Mouse (Mus musculus) midbrain, embryonic 11.5 days (tissue): ENCODE data around the gene Pmpca. TPM values are rescaled to one million over a fixed set of nuclear protein-coding genes. Genes with fewer than 3 reads are reported as not detected.
"Not testable (repeated sequence)": the region's sequence is repeated elsewhere in the genome, so short reads cannot be mapped to it uniquely, and the experiment has no call there.

Experiments
- ATAC-seq: fragments of 200-750 bp; cut with Nextera tagmentation; 2 replicates; pipeline ENCODE4 v1.8.0; 2017; ENCODE audit warnings: moderate TSS enrichment, moderate library complexity; ENCODE audit not compliant: low FRiP score
- DNase-seq: peaks from one replicate; pipeline ENCODE4 v3.0.0; 2015; ENCODE audit warnings: low spot score; ENCODE audit errors: missing footprints
- H3K27ac ChIP-seq: fragments of 300-500 bp; sonication (generic); 2 replicates; pipeline ENCODE4 v1.5.1; 2014; ENCODE audit warnings: low read depth, low read length
- H3K27me3 ChIP-seq: fragments of 300-500 bp; sonication (generic); 2 replicates; pipeline ENCODE4 v1.6.1; 2014; ENCODE audit warnings: mild to moderate bottlenecking, low read length, moderate library complexity, mixed read lengths; ENCODE audit not compliant: control insufficient read depth, insufficient read depth
- H3K36me3 ChIP-seq: fragments of 300-500 bp; sonication (generic); 2 replicates; pipeline ENCODE4 v1.6.1; 2014; ENCODE audit warnings: mild to moderate bottlenecking, low read length, moderate library complexity, mixed read lengths; ENCODE audit not compliant: control insufficient read depth, insufficient read depth
- H3K4me1 ChIP-seq: fragments of 300-500 bp; sonication (generic); 2 replicates; pipeline ENCODE4 v1.6.1; 2014; ENCODE audit warnings: low read length; ENCODE audit not compliant: control insufficient read depth, insufficient read depth
- H3K4me2 ChIP-seq: fragments of 300-500 bp; sonication (generic); 2 replicates; pipeline ENCODE4 v1.6.1; 2014; ENCODE audit warnings: mild to moderate bottlenecking, moderate library complexity
- H3K4me3 ChIP-seq: fragments of 300-500 bp; sonication (generic); 2 replicates; pipeline ENCODE4 v1.5.1; 2014; ENCODE audit warnings: low read depth, low read length
- H3K9ac ChIP-seq: fragments of 300-500 bp; sonication (generic); 2 replicates; pipeline ENCODE4 v1.6.1; 2014; ENCODE audit warnings: low read length
- H3K9me3 ChIP-seq: fragments of 300-500 bp; sonication (generic); 2 replicates; pipeline ENCODE4 v1.6.1; 2016; ENCODE audit warnings: low read length; ENCODE audit not compliant: control insufficient read depth
- WGBS: fragments of 180-500 bp; shearing (Covaris S2); extraction: QIAGEN DNeasy Blood & Tissue Kit; methylation state at CpG from one replicate; pipeline ENCODE4 v1.1.7; 2014; 5-methylcytosine and 5-hydroxymethylcytosine counted together
- polyA plus RNA-seq: library from polyadenylated mRNA; unstranded; fragments of >200 nt; fragmentation: Nextera tagmentation; extraction: Ambion mirVana; gene quantifications from 2 replicates; pipeline ENCODE4 v1.2.1, GENCODE M21; 2014

Gene Pmpca
- polyA plus RNA-seq, 1 experiment from 2014 or later = 110 TPM

- Histone ChIP-seq H3K9ac (no peak overlapping the region), H3K36me3 (peaks cover 23% of the 10 kb centered on the region), H3K4me2 (no peak overlapping the region), H3K4me3 (no peak overlapping the region), H3K27ac (no peak overlapping the region), H3K27me3 (no peaks in the 10 kb centered on the region), H3K9me3 (no peaks in the 10 kb centered on the region), H3K4me1 (no peaks in the 10 kb centered on the region)
- no peak for ATAC-seq
- 95% methylated on average over 5 of the region's 5 CpGs for WGBS
- no peak for DNase-seq
Observed at GRCm38 (mm10) chr2:26363481-26363880, 25.7 kb upstream of the Pmpca start.

DNA sequence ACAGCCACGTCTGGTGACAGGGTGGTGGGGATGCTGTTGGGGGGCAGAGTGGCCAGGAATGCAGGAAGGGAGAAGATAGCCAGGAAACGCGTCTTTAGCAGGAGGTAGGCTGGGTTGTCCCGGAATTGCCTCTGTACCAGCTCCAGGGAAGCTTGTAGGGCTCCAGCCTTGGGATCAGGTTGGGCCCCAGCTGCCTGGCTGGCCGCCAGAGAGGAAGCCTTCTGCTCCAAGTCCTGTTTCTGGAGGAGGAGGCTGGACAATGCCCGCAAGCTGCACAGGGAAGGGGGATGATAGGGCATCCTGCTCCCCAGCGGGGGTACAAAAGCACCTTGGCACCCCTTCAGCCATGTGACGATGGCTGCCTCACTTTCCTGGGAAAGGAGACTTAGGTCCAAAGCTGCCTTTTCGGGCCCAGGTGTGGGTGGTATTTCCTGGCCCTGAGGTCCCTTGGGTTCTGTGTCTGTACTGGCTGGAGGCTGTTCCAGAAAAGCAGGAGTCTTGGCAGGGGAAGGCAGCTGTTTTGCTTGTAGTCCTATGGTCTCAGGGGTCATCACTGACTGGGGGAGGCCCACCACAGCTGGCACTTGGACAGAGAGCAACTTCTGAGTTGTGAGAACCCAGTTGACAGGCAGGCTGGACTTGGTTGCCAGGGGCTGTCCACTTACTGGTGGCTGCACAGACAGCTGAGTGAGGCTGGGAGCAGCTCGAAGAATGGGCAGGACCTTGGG, 24.2 kb upstream of the Pmpca start:
- H3K36me3 ChIP-seq = peaks cover 23% of the 10 kb centered on the region

DNA sequence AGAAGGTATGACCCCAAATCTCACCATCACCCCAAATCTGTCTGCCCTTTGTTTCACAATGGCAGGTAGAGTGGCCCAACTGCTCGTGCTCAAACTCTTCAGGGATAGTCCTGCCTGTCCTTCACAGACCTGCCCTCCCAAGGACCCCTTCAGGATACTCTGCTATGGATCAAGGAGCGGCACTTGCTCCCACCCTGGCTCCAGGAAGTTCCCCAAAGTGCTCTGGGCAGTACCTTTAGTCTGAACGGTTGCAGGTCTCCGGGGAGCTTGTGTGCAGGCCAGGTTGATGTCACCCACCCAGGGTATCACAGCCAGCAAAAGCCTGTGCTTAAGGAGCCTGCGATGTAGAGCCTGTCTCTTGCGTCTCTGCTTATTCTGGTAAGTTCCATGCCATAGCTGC, 21.2 kb upstream of the Pmpca start:
- DNase-seq (no peak), ATAC-seq (no peak)
- H3K36me3 ChIP-seq = peaks cover 26% of the 10 kb centered on the region
- no peaks in the 10 kb centered on the region for H3K9me3 ChIP-seq
- H3K4me3 ChIP-seq = no peak overlapping the region
- no peak overlapping the region for H3K4me2 ChIP-seq
- WGBS = 96% methylated on average over 6 of the region's 6 CpGs
- no peaks in the 10 kb centered on the region for H3K27me3 ChIP-seq
- no peak overlapping the region for H3K9ac ChIP-seq
- H3K27ac ChIP-seq = no peak overlapping the region
- H3K4me1 ChIP-seq = no peaks in the 10 kb centered on the region

More for the DNA sequence above, 24.2 kb upstream of the Pmpca start:
- 89% methylated on average over 10 of the region's 10 CpGs for WGBS
- Histone ChIP-seq H3K27ac (no peak overlapping the region), H3K4me1 (no peaks in the 10 kb centered on the region), H3K4me3 (no peak overlapping the region), H3K27me3 (no peaks in the 10 kb centered on the region), H3K9me3 (no peaks in the 10 kb centered on the region), H3K9ac (no peak overlapping the region), H3K4me2 (no peak overlapping the region)
- ATAC-seq (no peak), DNase-seq (no peak)

DNA sequence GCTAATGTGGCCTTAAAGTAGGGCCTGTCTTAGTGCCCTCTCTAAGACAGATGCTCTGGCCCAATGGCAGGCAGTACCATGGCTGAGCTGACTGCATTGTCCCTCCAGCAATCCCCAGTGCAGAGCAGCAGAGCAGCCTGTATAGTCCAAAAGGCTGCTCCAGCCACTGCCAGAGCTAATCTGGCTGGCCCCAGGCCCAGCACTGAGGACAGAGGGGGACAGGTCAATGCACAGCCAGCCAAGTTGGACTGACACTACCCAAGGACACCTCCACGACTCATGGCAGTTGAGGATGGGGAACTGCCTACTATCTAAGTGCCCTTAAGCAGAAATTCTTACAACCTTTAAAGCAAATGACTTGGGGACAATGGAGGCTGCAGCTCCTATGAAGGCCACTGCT, 20.6 kb upstream of the Pmpca start:
- peaks cover 29% of the 10 kb centered on the region for H3K36me3 ChIP-seq
- DNase-seq = no peak
- WGBS = 86% methylated on average over 1 of the region's 1 CpGs

GRCm38 (mm10) chr2:26372396-26372795, 16.7 kb upstream of the Pmpca start:
- no peak overlapping the region for H3K4me2 ChIP-seq
- H3K27me3 ChIP-seq = no peaks in the 10 kb centered on the region
- WGBS = 91% methylated on average over 8 of the region's 8 CpGs
- no peaks in the 10 kb centered on the region for H3K4me1 ChIP-seq
- H3K9ac ChIP-seq = no peak overlapping the region
- DNase-seq (no peak), ATAC-seq (no peak)
- H3K4me3 ChIP-seq = no peak overlapping the region
- H3K36me3 ChIP-seq = peaks cover 23% of the 10 kb centered on the region
- H3K27ac ChIP-seq = no peak overlapping the region
- no peaks in the 10 kb centered on the region for H3K9me3 ChIP-seq

More for the DNA sequence above, 20.6 kb upstream of the Pmpca start:
- Histone ChIP-seq H3K4me2 (no peak overlapping the region), H3K4me1 (no peaks in the 10 kb centered on the region), H3K4me3 (no peak overlapping the region), H3K27ac (no peak overlapping the region), H3K9me3 (no peaks in the 10 kb centered on the region), H3K9ac (no peak overlapping the region), H3K27me3 (no peaks in the 10 kb centered on the region)
- ATAC-seq = no peak

DNA sequence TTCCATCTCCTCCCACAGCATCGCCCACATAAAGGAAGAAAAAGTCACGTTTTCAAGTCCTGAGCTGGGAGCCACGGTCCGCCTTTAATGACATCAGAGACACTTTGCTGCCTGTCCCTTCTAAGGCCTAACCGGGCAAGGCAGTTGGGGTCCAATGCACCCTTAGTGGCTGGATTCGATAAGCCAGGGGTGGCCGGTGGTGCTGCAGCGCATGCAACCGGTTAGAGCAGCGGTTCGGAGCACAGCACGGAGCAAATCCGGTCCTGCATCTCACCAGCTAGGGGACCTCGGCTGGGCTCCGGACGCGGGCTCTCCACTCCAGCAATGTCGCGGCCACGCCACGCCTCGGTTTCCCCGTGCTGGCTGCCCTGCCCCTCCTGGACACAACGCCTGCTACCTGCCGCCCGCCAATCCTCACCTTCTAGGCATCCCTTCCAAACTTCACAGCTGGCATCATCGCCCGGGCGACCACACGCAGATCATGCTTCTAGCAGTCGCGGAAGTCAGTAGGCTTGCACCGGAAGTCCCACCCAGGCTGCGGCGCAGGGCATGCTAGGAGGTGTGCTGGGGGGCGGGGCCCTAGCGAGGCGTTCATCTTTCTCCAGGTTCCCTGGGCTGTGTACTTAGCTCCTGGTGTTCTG, 8.9 kb upstream of the Pmpca start, which contains the start of gene Snapc4:
Gene Snapc4 (minus strand): TSS at position 523 of the 641 bp plus-strand sequence.
- peak within 1 kb of the TSS; percentile 57 for H3K4me3 ChIP-seq
- peaks cover 31% of the 10 kb centered on the region for H3K36me3 ChIP-seq
- DNase-seq (peak; percentile 97), ATAC-seq (peak; percentile 96)
- under 1% methylated on average over 38 of the region's 38 CpGs for WGBS
- no peaks in the 10 kb centered on the region for H3K9me3 ChIP-seq
- no peaks in the 10 kb centered on the region for H3K27me3 ChIP-seq
- peaks cover 5% of the 10 kb centered on the region for H3K4me1 ChIP-seq
- peak within 1 kb of the TSS; percentile 75 for H3K9ac ChIP-seq
- no peak within 1 kb of the TSS for H3K27ac ChIP-seq
- peak within 1 kb of the TSS; percentile 93 for H3K4me2 ChIP-seq

GRCm38 (mm10) chr2:26380871-26381270, 8.3 kb upstream of the Pmpca start:
- H3K27ac ChIP-seq = not testable (repeated sequence)

DNA sequence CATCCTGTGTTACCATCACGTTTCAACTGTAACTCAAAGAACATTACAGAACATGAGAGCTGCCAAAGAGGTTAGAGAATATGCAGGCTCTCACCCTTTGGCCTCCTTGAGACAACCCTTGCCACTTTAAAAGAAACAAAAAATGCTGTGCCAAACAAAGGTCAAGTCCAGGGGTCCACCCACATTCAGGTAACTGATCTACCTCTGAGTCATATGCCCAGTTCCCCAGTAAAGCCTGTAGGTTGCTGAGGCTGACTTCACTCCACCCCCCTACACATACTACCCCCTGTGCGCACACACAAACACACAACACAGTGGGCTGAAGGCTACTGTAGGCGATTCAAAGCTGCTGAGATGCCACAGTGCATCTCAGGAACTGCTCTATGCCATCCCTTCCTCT, 1.4 kb upstream of the Pmpca start:
- Histone ChIP-seq H3K27ac (no peak overlapping the region), H3K9ac (0 out of 2 replicates have a peak overlapping the region, but pooled peaks have one; percentile 12), H3K4me1 (peaks cover 15% of the 10 kb centered on the region), H3K9me3 (no peaks in the 10 kb centered on the region), H3K4me2 (peak overlapping the region; percentile 95; the same call in 1 of the 2 replicates), H3K27me3 (no peaks in the 10 kb centered on the region), H3K4me3 (peak overlapping the region; percentile 99; the same call in 1 of the 2 replicates), H3K36me3 (peaks cover 53% of the 10 kb centered on the region)
- DNase-seq = no peak
- 93% methylated on average over 3 of the region's 3 CpGs for WGBS
- no peak for ATAC-seq

More at GRCm38 (mm10) chr2:26380871-26381270, 8.3 kb upstream of the Pmpca start:
- H3K9me3 ChIP-seq, H3K4me1 ChIP-seq, DNase-seq, H3K27me3 ChIP-seq: not testable (repeated sequence)
- Histone ChIP-seq H3K4me2 (peak overlapping the region; percentile 93), H3K4me3 (peak overlapping the region; percentile 57), H3K9ac (peak overlapping the region; percentile 75; the same call in 1 of the 2 replicates), H3K36me3 (peaks cover 36% of the 10 kb centered on the region)
- ATAC-seq = peak; percentile 45; the same call in 1 of the 2 replicates
- WGBS = 36% methylated on average over 6 of the region's 6 CpGs

- H3K9me3 ChIP-seq = no peaks in the 10 kb centered on the region
- H3K4me2 ChIP-seq = peak overlapping the region; percentile 95
- H3K4me1 ChIP-seq = peaks cover 15% of the 10 kb centered on the region
- peak overlapping the region; percentile 99 for H3K4me3 ChIP-seq
- no peaks in the 10 kb centered on the region for H3K27me3 ChIP-seq
- ATAC-seq = peak; percentile 72
- under 1% methylated on average over 36 of the region's 45 CpGs for WGBS
- DNase-seq = peak; percentile 92
- peak overlapping the region; percentile 92 for H3K9ac ChIP-seq
- H3K27ac ChIP-seq = peak overlapping the region; percentile 35; the same call in 1 of the 2 replicates
- peaks cover 58% of the 10 kb centered on the region for H3K36me3 ChIP-seq
Observed at GRCm38 (mm10) chr2:26388682-26389153, 421 bp upstream of the Pmpca start.
